Mouse (Mus musculus) splenic B cell, adult 2 months (primary cell): ENCODE data around the gene Adh1.

Experiments used
- DNase-seq: peaks from one replicate; pipeline ENCODE4 v3.0.0-alpha.2; 2011; ENCODE audit warnings: low read depth, low spot score
- H3K27me3 ChIP-seq: 2 replicates; pipeline ENCODE4 v1.6.1; 2012; ENCODE audit warnings: mild to moderate bottlenecking, low read length, moderate library complexity, mixed read lengths; ENCODE audit not compliant: control insufficient read depth, poor library complexity, insufficient read depth, severe bottlenecking
- H3K36me3 ChIP-seq: 2 replicates; pipeline ENCODE4 v1.6.1; 2012; ENCODE audit warnings: mild to moderate bottlenecking, low read length, moderate library complexity, mixed read lengths; ENCODE audit not compliant: control insufficient read depth, poor library complexity, insufficient read depth, severe bottlenecking

Gene Adh1

DNA sequence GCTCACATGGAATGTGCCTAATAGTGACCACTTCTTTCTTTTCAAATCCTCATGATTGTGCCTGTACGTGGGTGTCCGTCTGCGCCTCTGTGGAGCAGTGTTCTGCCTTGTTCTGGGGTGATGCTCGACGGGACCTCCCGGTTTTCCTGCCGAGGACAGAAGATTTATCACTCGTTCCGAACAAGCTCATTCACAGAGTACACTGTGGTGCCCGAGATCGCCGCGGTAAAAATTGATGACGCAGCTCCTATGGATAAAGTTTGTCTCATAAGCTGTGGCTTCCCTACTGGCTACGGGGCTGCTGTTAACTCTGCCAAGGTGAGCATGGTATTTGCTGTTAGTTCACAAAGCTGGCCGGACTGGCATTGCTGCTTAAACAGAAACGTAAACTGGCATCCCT, 64.2 kb downstream of the Adh1 start:
- H3K36me3 ChIP-seq = no peaks in the 10 kb centered on the region
- no peak for DNase-seq
- no peaks in the 10 kb centered on the region for H3K27me3 ChIP-seq

DNA sequence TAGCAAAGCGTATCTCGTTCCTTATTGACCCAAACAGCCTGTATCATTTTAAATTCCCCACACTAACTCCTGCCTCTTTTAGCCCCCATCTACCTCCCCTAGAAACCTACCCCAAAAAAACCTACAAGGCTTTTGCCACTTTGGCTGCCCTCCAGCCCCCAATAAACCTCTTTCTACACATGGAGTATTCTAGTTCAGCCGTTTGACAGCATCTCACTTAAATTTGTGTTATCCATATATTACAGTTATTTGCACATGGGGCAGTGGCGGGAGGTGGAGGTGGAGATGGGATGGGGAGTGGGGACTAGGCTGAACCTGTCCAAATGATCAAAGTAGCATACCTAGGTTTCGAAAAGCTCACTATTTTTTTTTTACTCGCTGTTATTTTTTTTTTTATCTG, 64.7 kb downstream of the Adh1 start:
- Histone ChIP-seq H3K27me3 (no peaks in the 10 kb centered on the region), H3K36me3 (no peaks in the 10 kb centered on the region)
- no peak for DNase-seq

DNA sequence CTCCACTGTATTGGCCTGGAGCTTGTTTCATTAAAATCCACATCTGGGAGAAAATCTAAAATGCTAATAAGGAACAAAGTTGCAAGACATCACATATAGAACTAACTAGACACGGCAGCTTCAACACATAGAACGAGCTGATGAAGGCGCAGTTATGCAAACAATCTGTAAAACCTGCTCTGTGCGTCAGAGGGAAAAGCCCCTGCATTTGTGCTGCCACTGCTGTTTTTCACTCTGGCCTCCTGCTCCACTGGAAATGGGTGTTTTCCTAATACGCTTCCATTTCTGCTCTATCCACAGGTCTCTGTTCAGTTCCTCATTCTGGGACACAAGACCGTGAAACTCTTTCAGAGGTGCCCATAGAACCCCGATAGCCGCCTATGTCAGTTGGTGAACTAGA, 73.1 kb downstream of the Adh1 start:
- H3K27me3 ChIP-seq = no peaks in the 10 kb centered on the region
- H3K36me3 ChIP-seq = no peaks in the 10 kb centered on the region
- DNase-seq = no peak

DNA sequence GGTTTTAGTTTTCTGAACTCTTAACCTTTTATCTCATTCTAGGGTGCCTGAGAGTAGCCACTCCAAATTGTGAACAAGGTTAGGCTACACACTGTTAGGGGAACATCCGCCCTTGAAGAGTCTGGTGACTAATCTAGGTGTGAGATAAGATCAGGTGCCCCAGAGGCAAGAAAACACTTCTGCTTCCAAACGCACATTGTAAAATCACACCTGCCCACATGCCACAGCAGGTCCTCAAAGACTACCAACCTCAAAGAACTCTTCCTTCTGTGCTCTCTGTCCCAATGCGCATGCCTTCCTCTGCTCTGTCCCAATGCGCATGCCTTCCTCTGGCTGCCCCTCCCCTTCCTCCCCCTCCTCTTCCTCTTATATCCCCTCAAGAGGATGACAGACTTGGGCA, 73.5 kb downstream of the Adh1 start:
- Histone ChIP-seq H3K36me3 (no peaks in the 10 kb centered on the region), H3K27me3 (no peaks in the 10 kb centered on the region)
- DNase-seq = no peak

DNA sequence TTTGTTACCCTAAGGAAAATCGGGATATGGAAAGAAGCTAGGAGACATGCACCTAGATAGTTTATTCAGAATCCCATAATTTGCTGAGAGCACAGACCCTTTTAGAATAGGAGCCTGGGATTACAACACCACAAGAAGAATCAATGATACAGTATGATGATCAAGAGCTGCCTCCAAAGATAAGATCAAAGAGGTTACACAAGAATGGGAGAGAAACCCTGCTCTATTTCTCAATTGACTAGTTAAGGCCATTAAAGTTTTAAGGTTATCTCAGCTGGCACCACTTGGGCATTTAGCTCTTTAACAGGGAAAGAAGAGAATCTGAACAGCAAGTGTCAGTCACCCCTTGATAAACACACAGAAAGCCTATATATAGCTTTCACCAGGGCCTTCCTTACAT, 74.8 kb downstream of the Adh1 start:
- no peak for DNase-seq
- H3K36me3 ChIP-seq = no peaks in the 10 kb centered on the region
- no peaks in the 10 kb centered on the region for H3K27me3 ChIP-seq

DNA sequence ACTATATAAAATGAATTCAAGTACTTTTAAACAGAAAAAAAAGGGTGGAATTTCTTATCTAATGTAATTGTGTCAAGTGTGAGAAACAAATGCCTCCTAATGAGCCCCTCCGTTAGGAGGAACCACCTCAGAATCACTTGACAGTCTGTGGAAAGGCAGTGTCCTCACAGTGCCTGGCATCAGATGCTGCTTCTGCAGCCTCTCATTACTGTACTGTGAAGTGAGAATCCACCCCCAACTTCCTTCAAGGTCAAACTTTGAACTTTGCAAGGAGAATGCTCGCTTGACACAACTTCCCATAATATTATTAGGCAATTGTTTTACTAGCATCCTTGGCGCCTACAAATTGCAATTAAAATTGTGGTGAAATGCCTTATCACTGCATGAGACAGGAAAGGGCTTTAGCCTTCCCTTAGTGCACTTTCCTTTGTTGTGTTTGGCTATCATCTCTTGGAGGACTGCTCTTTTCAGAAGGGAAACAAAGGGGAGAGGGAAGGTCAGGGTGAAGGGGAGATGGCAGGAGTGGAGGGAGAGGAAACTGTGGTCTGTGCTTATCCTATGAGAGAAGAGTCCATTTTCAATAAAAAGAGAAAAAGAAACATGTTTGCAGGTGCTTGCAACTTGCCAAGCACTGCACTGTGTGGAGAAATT, 75.4 kb downstream of the Adh1 start:
- no peaks in the 10 kb centered on the region for H3K36me3 ChIP-seq
- DNase-seq = no peak
- no peaks in the 10 kb centered on the region for H3K27me3 ChIP-seq
